Mouse (Mus musculus) testis, adult 2 months (tissue): ENCODE data around the gene B9d2. TPM values are rescaled to one million over a fixed set of nuclear protein-coding genes. Genes with fewer than 3 reads are reported as not detected.
A peak's percentile ranks its signal among the peaks of the same experiment; 100 is the strongest.

Experiments used
- H3K27ac ChIP-seq: fragments of 200-500 bp; 2 replicates; pipeline ENCODE4 v1.5.1; 2012; ENCODE audit warnings: low read depth, low read length; ENCODE audit not compliant: control insufficient read depth, insufficient read depth
- H3K27me3 ChIP-seq: fragments of 200-500 bp; 2 replicates; pipeline ENCODE4 v1.6.1; 2012; ENCODE audit warnings: mild to moderate bottlenecking, low read length, moderate library complexity; ENCODE audit not compliant: control insufficient read depth, insufficient read depth
- H3K36me3 ChIP-seq: fragments of 200-500 bp; 2 replicates; pipeline ENCODE4 v1.6.1; 2012; ENCODE audit warnings: mild to moderate bottlenecking, low read length; ENCODE audit not compliant: control insufficient read depth, insufficient read depth
- H3K4me1 ChIP-seq: fragments of 200-500 bp; 2 replicates; pipeline ENCODE4 v1.6.1; 2012; ENCODE audit warnings: low read length; ENCODE audit not compliant: control insufficient read depth, insufficient read depth
- H3K4me3 ChIP-seq: fragments of 200-500 bp; 2 replicates; pipeline ENCODE4 v1.5.1; 2012; ENCODE audit warnings: low read depth, mild to moderate bottlenecking, low read length, moderate library complexity, mixed read lengths; ENCODE audit not compliant: control insufficient read depth
- CTCF ChIP-seq: fragments of 200-500 bp; IDR thresholded peaks from 2 replicates; pipeline ENCODE4 v1.5.1; 2012; ENCODE audit warnings: low read depth, mild to moderate bottlenecking, inconsistent platforms, low read length, moderate library complexity; ENCODE audit not compliant: control insufficient read depth, insufficient read depth, insufficient replicate concordance
- POLR2A ChIP-seq: fragments of 200-500 bp; IDR thresholded peaks from 2 replicates; pipeline ENCODE4 v1.6.1; 2012; ENCODE audit warnings: low read depth, mild to moderate bottlenecking, inconsistent platforms, low read length, moderate library complexity; ENCODE audit not compliant: control insufficient read depth
- polyA plus RNA-seq: library from polyadenylated mRNA; depleted of rRNA; stranded (reverse); fragments of >200 nt; gene quantifications from 2 replicates; pipeline ENCODE4 v1.2.3, GENCODE M21; 2012; rRNA removed

The B9d2 gene
- 18.6 and 19.4 TPM in 2 replicates for polyA plus RNA-seq

- TF ChIP-seq CTCF (no peak), POLR2A (peak; percentile 75)
- H3K27me3 ChIP-seq, result no peaks in the 10 kb centered on the region
Observed at GRCm38 (mm10) chr7:25680514-25681258, at the start of gene B9d2. Gene B9d2 (plus strand): TSS chr7:25680780.

GRCm38 (mm10) chr7:25632679-25633078 is 47.9 kb upstream of the B9d2 start:
- Histone ChIP-seq H3K36me3 (no peaks in the 10 kb centered on the region; the same call in 1 of the 2 replicates), H3K4me1 (peaks cover 7% of the 10 kb centered on the region; the same call in 1 of the 2 replicates), H3K27me3 (no peaks in the 10 kb centered on the region), H3K27ac (no peak overlapping the region), H3K4me3 (no peak overlapping the region)
- TF ChIP-seq POLR2A, result no peak
- no peak for TF ChIP-seq CTCF

More at GRCm38 (mm10) chr7:25680514-25681258, at the start of gene B9d2:
- Histone ChIP-seq H3K36me3 (no peaks in the 10 kb centered on the region), H3K4me3 (peak within 1 kb of the TSS; percentile 98), H3K27ac (peak within 1 kb of the TSS; percentile 99), H3K4me1 (peaks cover 17% of the 10 kb centered on the region)

GRCm38 (mm10) chr7:25636373-25636772 is 44.2 kb upstream of the B9d2 start:
- Histone ChIP-seq H3K27me3 (no peaks in the 10 kb centered on the region), H3K27ac (no peak overlapping the region), H3K36me3 (no peaks in the 10 kb centered on the region; the same call in 1 of the 2 replicates), H3K4me1 (no peaks in the 10 kb centered on the region), H3K4me3 (no peak overlapping the region)
- TF ChIP-seq POLR2A, result no peak
- no peak for TF ChIP-seq CTCF

- no peak for TF ChIP-seq CTCF
- TF ChIP-seq POLR2A, result no peak
- H3K4me3 ChIP-seq, result no peak overlapping the region
- H3K27me3 ChIP-seq, result no peaks in the 10 kb centered on the region
- no peaks in the 10 kb centered on the region; the same call in 1 of the 2 replicates for H3K36me3 ChIP-seq
- no peak overlapping the region for H3K27ac ChIP-seq
- H3K4me1 ChIP-seq, result no peaks in the 10 kb centered on the region
Observed at GRCm38 (mm10) chr7:25637099-25637498, 43.5 kb upstream of the B9d2 start.

DNA sequence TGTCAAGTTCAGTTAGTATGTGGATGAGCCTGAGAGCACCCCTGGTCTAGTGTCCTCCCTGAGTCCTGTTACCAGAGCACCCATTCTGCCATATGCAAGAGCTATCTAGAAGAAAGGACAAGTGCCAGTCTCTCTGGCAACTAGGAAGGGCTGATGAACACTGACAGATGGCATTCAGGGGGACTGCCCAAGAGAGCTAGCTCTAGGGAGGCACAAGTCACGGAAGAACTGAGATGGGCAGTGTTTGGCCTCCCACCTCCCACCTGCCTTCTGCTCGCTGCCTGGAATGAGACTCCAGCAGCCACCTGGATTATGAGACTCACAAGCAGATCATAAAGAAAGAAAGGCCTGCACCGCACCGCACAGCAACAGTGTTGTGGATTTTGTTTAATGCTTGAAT is 40.8 kb upstream of the B9d2 start:
- H3K36me3 ChIP-seq, result no peaks in the 10 kb centered on the region
- TF ChIP-seq CTCF (no peak), POLR2A (no peak)
- H3K4me1 ChIP-seq, result no peaks in the 10 kb centered on the region
- H3K27me3 ChIP-seq, result no peaks in the 10 kb centered on the region
- no peak overlapping the region for H3K4me3 ChIP-seq
- no peak overlapping the region for H3K27ac ChIP-seq

GRCm38 (mm10) chr7:25644136-25644535 is 36.4 kb upstream of the B9d2 start:
- Histone ChIP-seq H3K27ac (no peak overlapping the region), H3K27me3 (no peaks in the 10 kb centered on the region), H3K4me1 (no peaks in the 10 kb centered on the region; the same call in 1 of the 2 replicates), H3K36me3 (no peaks in the 10 kb centered on the region), H3K4me3 (no peak overlapping the region)
- TF ChIP-seq POLR2A (no peak), CTCF (no peak)

DNA sequence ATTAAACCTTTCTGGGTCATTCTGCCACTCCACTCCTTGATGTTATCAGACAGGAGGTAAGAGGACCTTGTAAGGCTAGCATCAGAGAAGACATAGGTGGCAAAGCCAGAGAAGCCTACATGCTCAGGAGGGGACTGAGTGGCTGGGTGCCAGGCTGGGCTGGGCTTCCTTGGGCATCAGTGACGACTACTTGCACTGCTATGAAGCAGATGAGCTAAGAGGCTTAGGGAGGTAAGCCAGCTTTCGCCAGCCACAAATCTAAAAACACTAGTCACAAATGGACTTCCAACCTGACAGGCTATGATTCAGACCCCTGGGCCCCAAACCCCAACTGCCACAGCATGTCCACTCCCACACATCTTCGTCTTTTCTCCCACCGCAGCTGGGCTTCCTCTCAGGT is 35.9 kb upstream of the B9d2 start:
- H3K27me3 ChIP-seq, result no peaks in the 10 kb centered on the region
- no peaks in the 10 kb centered on the region for H3K36me3 ChIP-seq
- TF ChIP-seq CTCF (no peak), POLR2A (no peak)
- no peak overlapping the region for H3K27ac ChIP-seq
- no peaks in the 10 kb centered on the region; the same call in 1 of the 2 replicates for H3K4me1 ChIP-seq
- H3K4me3 ChIP-seq, result no peak overlapping the region
